Mouse (Mus musculus): Measurements from ENCODE around the gene Cdh13. TPM values are rescaled to one million over a fixed set of nuclear protein-coding genes. Genes with fewer than 3 reads are reported as not detected.

Gene Cdh13
- polyA plus RNA-seq, 2 experiments = 9.3 to 25.2 TPM

DNA sequence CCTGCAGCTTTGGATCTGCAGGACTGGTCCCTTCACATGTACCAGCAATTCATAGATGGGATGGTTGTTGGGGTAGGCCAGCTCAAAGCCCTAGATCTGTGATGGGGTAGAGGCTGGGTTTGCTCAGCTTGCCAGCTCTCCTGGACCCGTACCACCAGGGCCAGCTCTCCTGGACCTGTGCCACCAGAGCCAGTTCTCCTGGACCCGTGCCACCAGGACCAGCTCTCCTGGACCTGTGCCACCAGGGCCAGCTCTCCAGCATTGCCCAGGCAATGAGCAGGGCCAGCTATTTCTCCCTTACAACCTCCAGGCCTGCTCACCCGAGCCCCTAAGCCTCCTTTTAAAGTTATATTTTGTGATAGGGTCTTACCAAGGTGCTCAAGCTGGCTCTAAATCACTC lies 566.0 kb downstream of the Cdh13 start:
- Histone ChIP-seq H3K9me3 (ENCODE audit: control insufficient read depth, low read length) (no peaks in the 10 kb centered on the region), H3K9ac (ENCODE audit: low read depth, low read length, severe bottlenecking) (no peak overlapping the region), H3K27ac (replicated peaks; ENCODE audit: low read depth, low read length) (no peak overlapping the region), H3K36me3 (ENCODE audit: control insufficient read depth, insufficient read depth, low read length) (no peaks in the 10 kb centered on the region), H3K4me1 (ENCODE audit: control insufficient read depth, insufficient read depth, low read length) (peaks cover 7% of the 10 kb centered on the region; the same call in 1 of the 2 replicates), H3K4me2 (replicated peaks; ENCODE audit: low read depth, low read length, severe bottlenecking) (no peak overlapping the region), H3K4me3 (replicated peaks; ENCODE audit: low read length) (no peak overlapping the region), H3K27me3 (ENCODE audit: control insufficient read depth, insufficient read depth, low read length) (no peaks in the 10 kb centered on the region)
- no peak for ATAC-seq (ENCODE audit: low FRiP score, low read depth)
- TF ChIP-seq POLR2A (IDR thresholded peaks at IDR 0.05; ENCODE audit: borderline replicate concordance, extremely low read depth, insufficient read depth, insufficient read length) = no peak
- no peak for DNase-seq (ENCODE audit: low spot score)
- 69% methylated on average over 3 of the region's 3 CpGs for WGBS

GRCm38 (mm10) chr8:118850381-118850780 lies 566.8 kb downstream of the Cdh13 start:
- Histone ChIP-seq H3K36me3 (ENCODE audit: control insufficient read depth, insufficient read depth, low read length) (no peaks in the 10 kb centered on the region), H3K4me2 (replicated peaks; ENCODE audit: low read depth, low read length, severe bottlenecking) (no peak overlapping the region), H3K9ac (ENCODE audit: low read depth, low read length, severe bottlenecking) (no peak overlapping the region), H3K4me3 (replicated peaks; ENCODE audit: low read length) (no peak overlapping the region), H3K4me1 (ENCODE audit: control insufficient read depth, insufficient read depth, low read length) (peaks cover 7% of the 10 kb centered on the region; the same call in 1 of the 2 replicates), H3K9me3 (ENCODE audit: control insufficient read depth, low read length) (no peaks in the 10 kb centered on the region), H3K27ac (replicated peaks; ENCODE audit: low read depth, low read length) (no peak overlapping the region), H3K27me3 (ENCODE audit: control insufficient read depth, insufficient read depth, low read length) (no peaks in the 10 kb centered on the region)
- ATAC-seq (ENCODE audit: low FRiP score, low read depth) = no peak
- 27% methylated on average over 6 of the region's 6 CpGs for WGBS
- no peak for TF ChIP-seq POLR2A (IDR thresholded peaks at IDR 0.05; ENCODE audit: borderline replicate concordance, extremely low read depth, insufficient read depth, insufficient read length)
- peak; percentile 59 for DNase-seq (ENCODE audit: low spot score)

- no peak overlapping the region for H3K9ac ChIP-seq (ENCODE audit: low read depth, low read length, severe bottlenecking)
- no peak for TF ChIP-seq POLR2A (IDR thresholded peaks at IDR 0.05; ENCODE audit: borderline replicate concordance, extremely low read depth, insufficient read depth, insufficient read length)
- H3K4me2 ChIP-seq (replicated peaks; ENCODE audit: low read depth, low read length, severe bottlenecking) = no peak overlapping the region
- H3K27me3 ChIP-seq (ENCODE audit: control insufficient read depth, insufficient read depth, low read length) = no peaks in the 10 kb centered on the region
- WGBS = 93% methylated on average over 10 of the region's 10 CpGs
- ATAC-seq (ENCODE audit: low FRiP score, low read depth) = no peak
- H3K27ac ChIP-seq (replicated peaks; ENCODE audit: low read depth, low read length) = no peak overlapping the region
- H3K9me3 ChIP-seq (ENCODE audit: control insufficient read depth, low read length) = no peaks in the 10 kb centered on the region
- H3K4me3 ChIP-seq (replicated peaks; ENCODE audit: low read length) = no peak overlapping the region
- no peaks in the 10 kb centered on the region for H3K36me3 ChIP-seq (ENCODE audit: control insufficient read depth, insufficient read depth, low read length)
- no peak for DNase-seq (ENCODE audit: low spot score)
- H3K4me1 ChIP-seq (ENCODE audit: control insufficient read depth, insufficient read depth, low read length) = 0 out of 2 replicates have a peak, but pooled peaks cover 1% of the 10 kb centered on the region
Observed at GRCm38 (mm10) chr8:118851361-118851760, 567.8 kb downstream of the Cdh13 start.

- Histone ChIP-seq H3K36me3 (ENCODE audit: control insufficient read depth, insufficient read depth, low read length) (no peaks in the 10 kb centered on the region), H3K27ac (replicated peaks; ENCODE audit: low read depth, low read length) (no peak overlapping the region), H3K9ac (ENCODE audit: low read depth, low read length, severe bottlenecking) (no peak overlapping the region), H3K9me3 (ENCODE audit: control insufficient read depth, low read length) (no peaks in the 10 kb centered on the region), H3K4me2 (replicated peaks; ENCODE audit: low read depth, low read length, severe bottlenecking) (no peak overlapping the region), H3K4me1 (ENCODE audit: control insufficient read depth, insufficient read depth, low read length) (no peaks in the 10 kb centered on the region), H3K27me3 (ENCODE audit: control insufficient read depth, insufficient read depth, low read length) (no peaks in the 10 kb centered on the region), H3K4me3 (replicated peaks; ENCODE audit: low read length) (no peak overlapping the region)
- 68% methylated on average over 12 of the region's 12 CpGs for WGBS
- TF ChIP-seq POLR2A (IDR thresholded peaks at IDR 0.05; ENCODE audit: borderline replicate concordance, extremely low read depth, insufficient read depth, insufficient read length) = no peak
- no peak for DNase-seq (ENCODE audit: low spot score)
- no peak for ATAC-seq (ENCODE audit: low FRiP score, low read depth)
Observed at GRCm38 (mm10) chr8:118852861-118853260, 569.3 kb downstream of the Cdh13 start.

GRCm38 (mm10) chr8:118854656-118855055 lies 571.1 kb downstream of the Cdh13 start:
- Histone ChIP-seq H3K36me3 (ENCODE audit: control insufficient read depth, insufficient read depth, low read length) (no peaks in the 10 kb centered on the region), H3K4me1 (ENCODE audit: control insufficient read depth, insufficient read depth, low read length) (no peaks in the 10 kb centered on the region), H3K9ac (ENCODE audit: low read depth, low read length, severe bottlenecking) (no peak overlapping the region), H3K4me2 (replicated peaks; ENCODE audit: low read depth, low read length, severe bottlenecking) (no peak overlapping the region), H3K4me3 (replicated peaks; ENCODE audit: low read length) (no peak overlapping the region), H3K27me3 (ENCODE audit: control insufficient read depth, insufficient read depth, low read length) (no peaks in the 10 kb centered on the region), H3K27ac (replicated peaks; ENCODE audit: low read depth, low read length) (no peak overlapping the region), H3K9me3 (ENCODE audit: control insufficient read depth, low read length) (no peaks in the 10 kb centered on the region)
- no peak for TF ChIP-seq POLR2A (IDR thresholded peaks at IDR 0.05; ENCODE audit: borderline replicate concordance, extremely low read depth, insufficient read depth, insufficient read length)
- 87% methylated on average over 8 of the region's 8 CpGs for WGBS
- no peak for DNase-seq (ENCODE audit: low spot score)
- ATAC-seq (ENCODE audit: low FRiP score, low read depth) = no peak

- no peak for TF ChIP-seq POLR2A (IDR thresholded peaks at IDR 0.05; ENCODE audit: borderline replicate concordance, extremely low read depth, insufficient read depth, insufficient read length)
- Histone ChIP-seq H3K27me3 (ENCODE audit: control insufficient read depth, insufficient read depth, low read length) (no peaks in the 10 kb centered on the region), H3K27ac (replicated peaks; ENCODE audit: low read depth, low read length) (no peak overlapping the region), H3K4me2 (replicated peaks; ENCODE audit: low read depth, low read length, severe bottlenecking) (no peak overlapping the region), H3K4me3 (replicated peaks; ENCODE audit: low read length) (no peak overlapping the region), H3K4me1 (ENCODE audit: control insufficient read depth, insufficient read depth, low read length) (peaks cover 4% of the 10 kb centered on the region; the same call in 1 of the 2 replicates), H3K36me3 (ENCODE audit: control insufficient read depth, insufficient read depth, low read length) (no peaks in the 10 kb centered on the region), H3K9me3 (ENCODE audit: control insufficient read depth, low read length) (no peaks in the 10 kb centered on the region), H3K9ac (ENCODE audit: low read depth, low read length, severe bottlenecking) (no peak overlapping the region)
- ATAC-seq (ENCODE audit: low FRiP score, low read depth) = no peak
- DNase-seq (ENCODE audit: low spot score) = no peak
- WGBS = 61% methylated on average over 6 of the region's 6 CpGs
Observed at GRCm38 (mm10) chr8:118866332-118866731, 582.8 kb downstream of the Cdh13 start.

Measured in limb, embryonic 14.5 days (tissue).